Mouse (Mus musculus): ENCODE measurements around the gene Gm14137. TPM values are rescaled to one million over a fixed set of nuclear protein-coding genes. Genes with fewer than 3 reads are reported as not detected.

The Gm14137 gene
- polyA plus RNA-seq, 1 experiment from 2014 or later = 0.10 TPM

DNA sequence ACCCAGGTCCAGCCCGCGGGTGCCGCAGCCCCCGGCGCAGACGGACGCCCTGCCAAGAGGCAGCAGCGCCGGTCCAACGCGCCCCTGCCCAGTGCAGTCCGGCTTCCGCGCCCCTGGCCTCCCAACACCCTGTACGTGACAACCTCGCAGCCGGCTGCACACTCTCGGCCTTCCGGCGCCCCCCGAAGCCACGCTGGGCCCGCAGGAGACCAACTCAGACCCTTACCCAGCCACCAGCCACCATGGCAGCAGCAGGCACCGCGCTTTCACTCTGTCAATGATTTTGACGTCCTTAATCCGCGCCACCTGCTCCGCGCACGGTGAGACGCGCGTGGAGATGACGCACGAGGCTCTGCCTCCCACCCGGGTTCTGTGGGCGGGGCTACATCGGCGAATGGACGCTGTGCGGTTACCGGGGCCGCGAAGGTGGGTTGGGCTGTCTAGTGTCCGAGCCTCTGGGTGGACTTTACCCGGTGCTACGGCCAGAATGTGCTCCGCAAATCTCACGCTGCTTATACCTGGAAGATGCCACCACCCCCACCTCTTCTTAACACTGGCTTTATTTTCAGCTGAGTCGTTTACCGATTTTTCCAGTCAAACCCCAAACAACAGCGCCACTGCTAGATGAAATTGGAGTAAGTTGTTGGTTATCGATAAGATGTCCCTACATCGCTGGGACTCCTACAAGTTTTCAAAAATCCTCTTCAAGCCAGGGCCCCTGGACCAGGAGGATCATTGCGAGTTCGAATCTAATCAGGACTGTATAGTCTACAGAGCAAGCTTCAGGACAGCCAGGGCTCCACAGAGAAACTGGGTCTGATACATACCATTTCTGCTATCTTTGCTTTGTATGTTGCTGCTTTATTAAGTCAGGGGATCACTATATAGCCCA is 17.4 kb upstream of the Gm14137 start, which contains the start of gene Rmdn3:
Gene Rmdn3, minus strand, starts transcription at position 354 of the 892 bp plus-strand sequence.
- H3K27ac ChIP-seq (replicated peaks) = peak within 1 kb of the TSS; percentile 98
- peak; percentile 71 for ATAC-seq (ENCODE audit: insufficient read depth)
- no peaks in the 10 kb centered on the region for H3K9me3 ChIP-seq (replicated peaks)
- peaks cover 48% of the 10 kb centered on the region for H3K4me1 ChIP-seq (replicated peaks)
- H3K27me3 ChIP-seq = peaks cover 4% of the 10 kb centered on the region; the same call in 1 of the 2 replicates
- H3K36me3 ChIP-seq (replicated peaks) = peaks cover 29% of the 10 kb centered on the region
- H3K4me3 ChIP-seq (replicated peaks) = peak within 1 kb of the TSS; percentile 99
- 1% methylated on average over 57 of the region's 57 CpGs for WGBS (ENCODE audit: insufficient replicate concordance)
- peak within 1 kb of the TSS; percentile 92 for H3K9ac ChIP-seq
- peak within 1 kb of the TSS; percentile 78 for H3K4me2 ChIP-seq

DNA sequence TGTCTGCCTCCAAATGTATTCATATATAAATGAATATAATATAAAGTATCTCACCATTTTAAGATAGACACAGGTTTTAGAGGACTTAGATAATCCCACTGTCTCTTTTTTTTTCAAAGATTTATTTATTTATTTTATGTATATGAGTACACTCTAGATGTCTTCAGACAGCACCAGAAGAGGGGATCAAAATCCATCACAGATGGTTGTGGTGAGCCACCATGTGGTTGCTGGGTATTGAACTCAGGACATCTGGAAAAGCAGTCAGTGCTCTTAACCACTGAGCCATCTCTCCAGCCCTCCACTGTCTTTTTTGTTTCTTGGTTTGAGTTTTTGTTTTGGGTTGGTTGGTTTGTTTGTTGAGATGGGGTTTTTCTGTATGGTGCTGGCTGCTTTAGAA is 16.5 kb upstream of the Gm14137 start:
- Histone ChIP-seq H3K36me3 (replicated peaks) (peaks cover 20% of the 10 kb centered on the region), H3K27ac (replicated peaks) (peak overlapping the region; percentile 98; the same call in 1 of the 2 replicates), H3K4me2 (peak overlapping the region; percentile 78), H3K9ac (no peak overlapping the region), H3K4me1 (replicated peaks) (peaks cover 41% of the 10 kb centered on the region), H3K27me3 (peaks cover 4% of the 10 kb centered on the region; the same call in 1 of the 2 replicates), H3K4me3 (replicated peaks) (no peak overlapping the region), H3K9me3 (replicated peaks) (no peaks in the 10 kb centered on the region)
- ATAC-seq (ENCODE audit: insufficient read depth) = no peak

DNA sequence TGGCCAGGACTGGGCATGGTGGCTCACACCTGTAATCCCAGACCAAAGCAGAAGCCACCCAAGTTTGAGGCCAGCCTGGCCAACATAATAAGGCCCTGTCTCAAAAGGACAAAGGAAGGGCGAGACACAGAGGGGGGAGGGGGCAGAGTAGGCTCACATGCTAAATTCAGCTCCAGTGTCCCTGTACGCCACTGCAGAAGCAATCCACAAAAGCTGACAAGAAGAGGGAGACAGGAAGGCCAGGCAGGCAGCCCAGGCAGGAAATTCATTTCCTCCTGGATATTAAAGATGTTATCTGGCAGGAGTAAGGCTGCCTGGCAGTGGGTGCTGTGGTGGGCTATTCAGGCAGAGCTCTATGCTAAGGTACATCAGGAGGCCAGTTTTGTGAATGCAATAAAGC is 13.1 kb upstream of the Gm14137 start:
- Histone ChIP-seq H3K4me2 (no peak overlapping the region), H3K9me3 (replicated peaks) (no peaks in the 10 kb centered on the region), H3K36me3 (replicated peaks) (no peaks in the 10 kb centered on the region), H3K4me3 (replicated peaks) (no peak overlapping the region), H3K4me1 (replicated peaks) (peaks cover 16% of the 10 kb centered on the region), H3K9ac (no peak overlapping the region), H3K27ac (replicated peaks) (no peak overlapping the region), H3K27me3 (peaks cover 33% of the 10 kb centered on the region)
- ATAC-seq (ENCODE audit: insufficient read depth) = no peak
- 58% methylated on average over 2 of the region's 2 CpGs for whole genome bisulfite sequencing (ENCODE audit: insufficient replicate concordance)

DNA sequence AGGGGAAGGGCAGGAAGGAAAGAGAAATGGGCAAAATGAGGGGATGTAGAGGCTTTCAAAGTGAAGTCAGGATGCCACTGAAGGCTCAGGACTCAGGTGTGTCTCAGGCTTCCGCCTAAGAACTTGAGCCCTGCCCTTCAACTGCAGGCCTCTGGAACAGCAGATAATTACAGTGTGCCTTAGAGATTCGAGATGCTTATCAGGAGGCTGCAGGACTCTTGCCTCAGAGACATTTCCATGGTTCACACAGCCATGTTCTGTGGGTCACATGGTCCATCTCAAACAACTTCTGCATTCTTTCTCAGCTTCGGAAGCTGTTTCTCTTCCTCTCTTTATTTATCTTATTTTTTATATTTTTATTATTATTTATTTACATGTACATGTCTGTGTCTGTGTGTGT is 11.2 kb upstream of the Gm14137 start:
- no peak overlapping the region for H3K27ac ChIP-seq (replicated peaks)
- no peak overlapping the region for H3K9ac ChIP-seq
- 0 out of 2 replicates have a peak, but pooled peaks have one; percentile 5 for ATAC-seq (ENCODE audit: insufficient read depth)
- no peak overlapping the region for H3K4me3 ChIP-seq (replicated peaks)
- H3K36me3 ChIP-seq (replicated peaks) = no peaks in the 10 kb centered on the region
- WGBS (ENCODE audit: insufficient replicate concordance) = 10% methylated on average over 3 of the region's 3 CpGs
- peaks cover 52% of the 10 kb centered on the region for H3K27me3 ChIP-seq
- H3K4me2 ChIP-seq = peak overlapping the region; percentile 15; the same call in 1 of the 2 replicates
- H3K4me1 ChIP-seq (replicated peaks) = peaks cover 23% of the 10 kb centered on the region
- H3K9me3 ChIP-seq (replicated peaks) = no peaks in the 10 kb centered on the region

DNA sequence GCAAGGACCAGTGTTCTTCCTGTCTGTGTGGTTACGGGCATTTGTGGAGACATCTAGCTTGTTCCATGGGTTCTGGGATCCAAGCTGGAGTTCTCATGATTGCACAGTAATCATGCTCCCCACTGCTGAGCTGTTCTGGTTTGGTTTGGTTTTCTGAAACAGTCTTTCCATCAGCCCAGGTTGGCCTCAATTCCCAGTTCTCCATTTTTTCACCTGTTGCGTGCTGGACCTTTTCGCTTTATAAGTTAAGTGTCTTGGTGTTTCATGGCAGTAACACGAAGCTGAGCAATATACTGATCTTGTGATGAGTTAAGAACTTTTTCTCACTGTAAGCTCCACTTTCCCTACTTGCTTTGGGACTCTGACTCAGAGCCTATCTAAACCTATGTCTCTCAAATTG is 10.3 kb upstream of the Gm14137 start:
- Histone ChIP-seq H3K4me3 (replicated peaks) (no peak overlapping the region), H3K27ac (replicated peaks) (no peak overlapping the region), H3K9ac (no peak overlapping the region), H3K36me3 (replicated peaks) (no peaks in the 10 kb centered on the region), H3K4me1 (replicated peaks) (peaks cover 24% of the 10 kb centered on the region), H3K4me2 (no peak overlapping the region), H3K9me3 (replicated peaks) (no peaks in the 10 kb centered on the region), H3K27me3 (peaks cover 60% of the 10 kb centered on the region)
- 86% methylated on average over 4 of the region's 4 CpGs for WGBS (ENCODE audit: insufficient replicate concordance)
- no peak for ATAC-seq (ENCODE audit: insufficient read depth)

DNA sequence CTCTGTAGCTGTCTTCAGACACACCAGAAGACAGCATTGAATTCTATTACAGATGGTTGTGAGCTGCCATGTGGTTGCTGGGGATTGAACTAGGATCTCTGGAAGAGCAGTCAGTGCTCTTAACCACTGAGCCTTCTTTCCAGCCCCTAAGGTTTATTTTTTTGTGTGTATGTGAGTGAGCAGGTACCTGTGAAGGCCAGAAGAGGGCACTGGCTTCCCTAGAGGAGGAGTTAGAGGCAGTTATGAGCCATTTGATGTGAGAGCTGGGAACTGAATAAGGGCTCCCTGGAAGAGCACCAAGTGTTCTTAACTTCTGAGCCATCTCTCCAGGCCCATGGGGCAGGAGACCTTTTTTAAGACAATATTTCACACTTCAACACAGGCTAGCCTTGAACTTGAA is 8.9 kb upstream of the Gm14137 start:
- Histone ChIP-seq H3K4me2 (no peak overlapping the region), H3K9ac (no peak overlapping the region), H3K4me3 (replicated peaks) (no peak overlapping the region), H3K36me3 (replicated peaks) (no peaks in the 10 kb centered on the region), H3K9me3 (replicated peaks) (no peaks in the 10 kb centered on the region), H3K4me1 (replicated peaks) (peaks cover 27% of the 10 kb centered on the region), H3K27ac (replicated peaks) (no peak overlapping the region), H3K27me3 (peaks cover 65% of the 10 kb centered on the region)
- no peak for ATAC-seq (ENCODE audit: insufficient read depth)

DNA sequence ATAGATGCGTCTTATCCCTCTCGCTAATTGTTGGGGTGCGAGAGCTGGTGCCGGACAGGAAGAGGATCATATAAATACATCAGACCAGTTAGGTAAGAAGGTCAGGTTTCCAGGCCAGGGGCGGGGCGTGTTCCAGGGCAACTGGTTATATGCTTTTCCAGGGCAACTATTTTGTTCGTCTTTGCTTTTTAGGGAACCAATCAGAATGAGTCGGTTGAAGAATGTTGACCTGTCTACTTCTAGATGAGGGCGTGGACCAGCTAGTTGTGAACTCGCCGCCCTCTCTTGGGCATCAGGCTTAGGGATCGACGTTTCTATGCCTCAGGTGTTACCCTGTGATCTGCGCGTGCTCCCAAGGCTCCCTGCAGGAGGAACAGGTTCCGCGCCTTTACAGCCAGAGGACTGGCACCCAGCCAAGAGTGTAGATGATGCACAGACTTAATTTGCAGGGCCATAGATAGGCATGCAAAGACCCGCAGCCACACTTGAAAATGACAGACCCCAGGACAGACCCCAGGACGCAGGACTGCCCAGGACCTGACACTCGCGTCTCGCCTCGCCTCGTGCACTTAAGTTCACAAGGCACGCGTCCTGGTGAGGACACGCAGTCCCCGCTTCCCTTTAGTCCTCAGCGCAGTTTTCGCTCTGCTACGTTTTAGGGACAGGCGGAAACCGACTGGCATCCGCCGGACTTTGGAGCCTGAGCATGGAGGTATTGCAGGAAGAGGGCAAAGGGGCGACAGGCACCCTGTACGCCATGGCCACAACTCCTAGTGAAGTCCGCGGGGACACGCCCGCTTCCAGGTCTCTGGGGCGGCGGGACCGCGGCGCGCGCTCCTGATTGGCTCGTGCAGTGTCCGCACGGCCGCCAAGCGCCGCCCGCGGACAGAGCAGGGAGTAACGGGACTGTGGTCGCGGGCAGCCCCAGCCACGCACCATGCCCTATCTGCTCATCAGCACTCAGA is 7.1 kb upstream of the Gm14137 start, which contains the start of gene Gchfr:
Gene Gchfr, plus strand, starts transcription at position 873 of the 965 bp plus-strand sequence.
- 0 out of 2 replicates have a peak, but pooled peaks cover 7% of the 10 kb centered on the region for H3K36me3 ChIP-seq (replicated peaks)
- H3K27ac ChIP-seq (replicated peaks) = peak within 1 kb of the TSS; percentile 65
- H3K4me2 ChIP-seq = peak within 1 kb of the TSS; percentile 80
- peaks cover 31% of the 10 kb centered on the region for H3K4me1 ChIP-seq (replicated peaks)
- H3K27me3 ChIP-seq = peaks cover 65% of the 10 kb centered on the region
- ATAC-seq (ENCODE audit: insufficient read depth) = peak; percentile 84
- H3K9ac ChIP-seq = peak within 1 kb of the TSS; percentile 52
- H3K9me3 ChIP-seq (replicated peaks) = no peaks in the 10 kb centered on the region
- H3K4me3 ChIP-seq (replicated peaks) = peak within 1 kb of the TSS; percentile 60
- 1% methylated on average over 60 of the region's 60 CpGs for WGBS (ENCODE audit: insufficient replicate concordance)

DNA sequence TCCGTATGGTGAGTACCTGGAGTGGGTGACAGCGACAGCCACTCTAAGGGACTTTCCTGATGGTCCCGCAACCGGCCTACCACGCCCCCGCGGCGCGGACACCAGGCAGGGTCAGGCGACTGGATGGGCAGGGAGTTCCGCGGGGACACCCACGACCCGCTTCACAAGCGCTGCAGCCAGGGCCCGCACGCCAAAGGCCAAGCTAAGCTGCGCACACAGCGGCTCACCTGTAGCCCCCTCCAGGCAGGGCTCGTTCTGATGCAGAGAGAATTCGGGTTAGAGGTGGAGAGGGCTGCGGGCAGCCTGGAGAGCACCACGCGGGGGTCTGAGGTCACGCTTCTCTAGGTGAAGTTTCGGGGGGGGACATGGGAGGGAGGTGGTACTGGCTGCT is 6.4 kb upstream of the Gm14137 start:
- H3K9me3 ChIP-seq (replicated peaks) = no peaks in the 10 kb centered on the region
- 3% methylated on average over 26 of the region's 26 CpGs for WGBS (ENCODE audit: insufficient replicate concordance)
- peak overlapping the region; percentile 55; the same call in 1 of the 2 replicates for H3K27ac ChIP-seq (replicated peaks)
- H3K4me3 ChIP-seq (replicated peaks) = peak overlapping the region; percentile 60
- peak overlapping the region; percentile 52 for H3K9ac ChIP-seq
- peak overlapping the region; percentile 80 for H3K4me2 ChIP-seq
- peaks cover 65% of the 10 kb centered on the region for H3K27me3 ChIP-seq
- no peak for ATAC-seq (ENCODE audit: insufficient read depth)
- H3K4me1 ChIP-seq (replicated peaks) = peaks cover 36% of the 10 kb centered on the region
- H3K36me3 ChIP-seq (replicated peaks) = 0 out of 2 replicates have a peak, but pooled peaks cover 9% of the 10 kb centered on the region

DNA sequence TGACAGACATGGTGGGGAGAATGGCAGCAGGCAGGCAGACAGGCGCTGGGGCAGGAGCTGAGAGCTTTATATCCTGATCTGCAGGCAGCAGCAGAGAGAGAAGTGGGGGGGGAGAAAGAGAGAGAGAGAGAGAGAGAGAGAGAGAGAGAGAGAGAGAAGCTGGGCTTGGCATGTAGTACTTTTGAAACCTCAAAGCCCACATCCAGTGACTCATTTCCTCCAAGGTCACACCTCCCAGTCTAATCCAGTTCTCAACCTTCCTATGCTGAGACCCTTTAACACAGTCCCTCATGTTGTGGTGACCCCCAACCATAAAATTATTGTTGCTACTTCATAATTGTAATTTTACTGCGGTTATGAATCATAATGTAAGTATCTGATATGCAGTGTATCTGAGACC is 4.0 kb upstream of the Gm14137 start:
- H3K36me3 ChIP-seq (replicated peaks) = 0 out of 2 replicates have a peak, but pooled peaks cover 9% of the 10 kb centered on the region
- no peak overlapping the region for H3K4me3 ChIP-seq (replicated peaks)
- H3K9me3 ChIP-seq (replicated peaks) = no peaks in the 10 kb centered on the region
- no peak overlapping the region for H3K9ac ChIP-seq
- no peak overlapping the region for H3K27ac ChIP-seq (replicated peaks)
- WGBS (ENCODE audit: insufficient replicate concordance) = 54% methylated on average over 2 of the region's 2 CpGs
- H3K4me2 ChIP-seq = no peak overlapping the region
- no peak for ATAC-seq (ENCODE audit: insufficient read depth)
- H3K4me1 ChIP-seq (replicated peaks) = peaks cover 46% of the 10 kb centered on the region
- H3K27me3 ChIP-seq = peaks cover 46% of the 10 kb centered on the region

DNA sequence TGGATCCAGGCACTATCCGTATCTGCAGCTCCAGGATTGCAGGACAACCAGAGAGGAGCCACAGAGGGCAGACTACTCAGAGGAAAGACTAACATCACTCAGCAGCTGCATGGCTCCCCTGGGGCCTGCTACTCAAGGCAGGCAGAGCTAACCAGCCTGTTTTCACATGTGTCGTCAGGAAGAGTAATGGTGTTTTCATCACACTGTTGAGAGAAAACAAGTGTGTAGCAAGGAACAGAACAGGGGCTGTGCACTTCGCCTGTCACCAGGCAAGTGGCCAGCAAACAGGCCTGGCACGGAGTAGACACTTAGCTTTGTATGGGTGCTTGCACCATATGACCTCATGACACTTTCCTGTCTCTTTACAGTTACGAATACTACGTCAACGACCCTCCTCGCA is 2.7 kb upstream of the Gm14137 start:
- Histone ChIP-seq H3K9ac (no peak overlapping the region), H3K4me3 (replicated peaks) (no peak overlapping the region), H3K27ac (replicated peaks) (no peak overlapping the region), H3K9me3 (replicated peaks) (no peaks in the 10 kb centered on the region), H3K4me1 (replicated peaks) (peaks cover 45% of the 10 kb centered on the region), H3K36me3 (replicated peaks) (0 out of 2 replicates have a peak, but pooled peaks cover 9% of the 10 kb centered on the region), H3K4me2 (no peak overlapping the region), H3K27me3 (peaks cover 33% of the 10 kb centered on the region)
- ATAC-seq (ENCODE audit: insufficient read depth) = no peak
- WGBS (ENCODE audit: insufficient replicate concordance) = 73% methylated on average over 8 of the region's 8 CpGs
